In genomic region chr13:12562256-12562655, GRCm38 (mm10) we compare ENCODE assay signal across 21 mouse cellular contexts. TPM values are rescaled to one million over a fixed set of nuclear protein-coding genes. Genes with fewer than 3 reads are reported as not detected.
DNase-seq lines count a peak whose midpoint lies in the region; TF ChIP-seq lines count a peak whose summit lies in the region.
"Had no signal": no experiment of that assay in that cellular context is flagged by ENCODE, and none has a peak within 500 bp of the region (broad histone marks: within the 10 kb centered on the region; RNA-seq: fewer than 3 reads in every experiment).

No protein-coding gene starts in this region.

- H3K27me3 ChIP-seq in spleen, adult 2 months (ENCODE audit: control insufficient read depth, insufficient read depth, low read length), result no peaks in the 10 kb centered on the region
- H3K27me3 ChIP-seq in CH12.LX (replicated peaks), result no peaks in the 10 kb centered on the region
- H3K27me3 ChIP-seq in splenic B cell, adult 2 months (ENCODE audit: control insufficient read depth, insufficient read depth, low read length, poor library complexity, severe bottlenecking), result no peaks in the 10 kb centered on the region
- H3K27me3 ChIP-seq: forebrain, embryonic 15.5 days had no signal

- H3K4me2 ChIP-seq in CH12.LX (ENCODE audit: insufficient read depth, low read depth, poor library complexity, severe bottlenecking), result no peak overlapping the region
- H3K4me2 ChIP-seq: embryonic facial prominence, embryonic 12.5 days; forebrain, embryonic 13.5 days; forebrain, embryonic 15.5 days had no signal

- TF ChIP-seq RAD21 in CH12.LX (IDR thresholded peaks at IDR 0.05; ENCODE audit: low read depth, low read length), result no peak

- peaks cover 18% of the 10 kb centered on the region for H3K4me1 ChIP-seq in spleen, adult 2 months (ENCODE audit: control insufficient read depth, insufficient read depth, insufficient read length)
- H3K4me1 ChIP-seq in CH12.LX (ENCODE audit: control insufficient read depth in 1 of 2, insufficient read depth in 2 of 2), result peaks cover 20 to 73% of the 10 kb centered on the region in 2 experiments

- TF ChIP-seq CTCF in spleen, adult 2 months (IDR thresholded peaks at IDR 0.05; ENCODE audit: extremely low read depth, insufficient read depth, insufficient read length, insufficient replicate concordance), result no peak
- no peak for TF ChIP-seq CTCF in CH12.LX (conservative IDR thresholded peaks at IDR 0.05 in 1 of 2, IDR thresholded peaks at IDR 0.05 in 1 of 2; ENCODE audit: low read depth in 2 of 2, low read length in 2 of 2)

- no peak overlapping the region for H3K4me3 ChIP-seq in spleen, adult 2 months (ENCODE audit: extremely low read depth, insufficient read depth, insufficient read length)
- no peak overlapping the region for H3K4me3 ChIP-seq in CH12.LX (replicated peaks in 1 of 3; ENCODE audit: low read depth in 2 of 3, low read length in 2 of 3, poor library complexity in 1 of 3)
- H3K4me3 ChIP-seq: embryonic facial prominence, embryonic 10.5 days; embryonic facial prominence, embryonic 12.5 days; forebrain, embryonic 13.5 days; forebrain, embryonic 15.5 days had no signal

- in situ Hi-C loops in CH12.LX (cut with MboI; ENCODE audit: low pct_ligation_motif_present, low pct_unique_long_range_greater_than_20kb, low sequenced_read_pairs), result no loop called here

- dilution Hi-C loops in CH12.LX (cut with MboI; ENCODE audit: extremely low pct_ligation_motif_present, extremely low pct_unique_long_range_greater_than_20kb, low sequenced_read_pairs), result no loop called here

- no peak for TF ChIP-seq POLR2A in spleen, adult 2 months (IDR thresholded peaks at IDR 0.05; ENCODE audit: low read depth, low read length)
- no peak for TF ChIP-seq POLR2A in CH12.LX (IDR thresholded peaks at IDR 0.05; ENCODE audit: low read depth, low read length)

- 55% methylated on average over 4 of the region's 4 CpGs for WGBS in spleen, adult 2 months

- H3K27ac ChIP-seq in spleen, adult 2 months (ENCODE audit: insufficient read depth, low read length), result peak overlapping the region; percentile 87
- peak overlapping the region; percentile 68 for H3K27ac ChIP-seq in CH12.LX (ENCODE audit: insufficient read depth, low read depth)
- H3K27ac ChIP-seq: embryonic facial prominence, embryonic 10.5 days; embryonic facial prominence, embryonic 12.5 days; forebrain, embryonic 13.5 days; forebrain, embryonic 15.5 days had no signal

- H3K79me2 ChIP-seq in CH12.LX (replicated peaks; ENCODE audit: control insufficient read depth, extremely low read depth, insufficient read depth, poor library complexity, severe bottlenecking), result peaks cover 12% of the 10 kb centered on the region

- no peak overlapping the region for H3K9ac ChIP-seq in CH12.LX (ENCODE audit: insufficient read depth, low read depth)
- H3K9ac ChIP-seq: embryonic facial prominence, embryonic 12.5 days; forebrain, embryonic 13.5 days; forebrain, embryonic 15.5 days; forebrain, postnatal 0 days had no signal

- no peak for DNase-seq in spleen, adult 2 months (ENCODE audit: low read depth in 1 of 2, low spot score in 2 of 2)
- DNase-seq in spleen, postnatal 4 days (ENCODE audit: low spot score in 2 of 2), result no peak
- no peak for DNase-seq in CH12.LX (ENCODE audit: extremely low read depth)
- peak; percentile 68 for DNase-seq in splenic B cell, adult 2 months (ENCODE audit: low read depth, low spot score)
- no peak for DNase-seq in gastrocnemius, adult 8-10 months (ENCODE audit: low spot score in 2 of 2)
- DNase-seq: adrenal gland, adult 8-10 months; adrenal gland, postnatal 14 days; adrenal gland, postnatal 36 days; cerebellum, adult 11-12 months; cerebellum, adult 2 months; cerebellum, adult 9-10 months; cerebellum, postnatal 10 days; cerebellum, postnatal 25 days; forebrain, postnatal 0 days had no signal

- no peak for TF ChIP-seq EP300 in CH12.LX (IDR thresholded peaks at IDR 0.05; ENCODE audit: low read length)

- H3K36me3 ChIP-seq in spleen, adult 2 months (ENCODE audit: control insufficient read depth, insufficient read depth, low read length), result no peaks in the 10 kb centered on the region
- H3K36me3 ChIP-seq in CH12.LX (replicated peaks in 1 of 2; ENCODE audit: control insufficient read depth in 1 of 2, insufficient read depth in 1 of 2, low read length in 1 of 2), result no peaks in the 10 kb centered on the region
- no peaks in the 10 kb centered on the region for H3K36me3 ChIP-seq in splenic B cell, adult 2 months (ENCODE audit: control insufficient read depth, insufficient read depth, low read length, poor library complexity, severe bottlenecking)
- H3K36me3 ChIP-seq: embryonic facial prominence, embryonic 10.5 days; embryonic facial prominence, embryonic 12.5 days; forebrain, embryonic 15.5 days; G1E had no signal

- no peaks in the 10 kb centered on the region for H3K9me3 ChIP-seq in CH12.LX (replicated peaks; ENCODE audit: low read length)
- H3K9me3 ChIP-seq: embryonic facial prominence, embryonic 10.5 days; embryonic facial prominence, embryonic 12.5 days; forebrain, embryonic 13.5 days; forebrain, embryonic 15.5 days; G1E had no signal

TF ChIP-seq in CH12.LX, 34 proteins besides CTCF, POLR2A, EP300 and RAD21:
- no peak for TF ChIP-seq MXI1 (IDR thresholded peaks at IDR 0.05; ENCODE audit: low read depth, low read length)
- TF ChIP-seq JUND (conservative IDR thresholded peaks at IDR 0.05; ENCODE audit: low read depth, low read length), result no peak
- TF ChIP-seq HCFC1 (IDR thresholded peaks at IDR 0.05; ENCODE audit: low read depth, low read length), result no peak
- TF ChIP-seq ZKSCAN1 (IDR thresholded peaks at IDR 0.05; ENCODE audit: borderline replicate concordance, low read depth, low read length), result no peak
- no peak for TF ChIP-seq TBP (conservative IDR thresholded peaks at IDR 0.05; ENCODE audit: low read depth, low read length)
- no peak for TF ChIP-seq UBTF (IDR thresholded peaks at IDR 0.05; ENCODE audit: low read depth, low read length)
- no peak for TF ChIP-seq KAT2A (IDR thresholded peaks at IDR 0.05; ENCODE audit: insufficient replicate concordance, low read length)
- no peak for TF ChIP-seq ELF1 (IDR thresholded peaks at IDR 0.05; ENCODE audit: low read depth, low read length)
- TF ChIP-seq SMC3 (IDR thresholded peaks at IDR 0.05; ENCODE audit: low read depth, low read length), result no peak
- no peak for TF ChIP-seq POLR2AphosphoS2 (IDR thresholded peaks at IDR 0.05; ENCODE audit: low read depth, low read length)
- no peak for TF ChIP-seq NELFE (IDR thresholded peaks at IDR 0.05; ENCODE audit: low read depth, low read length)
- no peak for TF ChIP-seq MAZ (IDR thresholded peaks at IDR 0.05; ENCODE audit: low read depth, low read length)
- TF ChIP-seq CHD2 (IDR thresholded peaks at IDR 0.05; ENCODE audit: low read length), result no peak

RNA-seq across cellular contexts. Expression of gene Ero1lb, which starts 3.4 kb away (rescaled TPM):
- polyA plus RNA-seq in spleen, adult 2 months (2012; rRNA removed), result 12.8 and 23.1 TPM in 2 replicates
- total RNA-seq in CH12.LX (2012; rRNA removed) (17.0 and 20.4 TPM in 2 replicates), CH12.LX (2014; rRNA removed) (34.8 and 36.6 TPM in 2 replicates)
- polyA plus RNA-seq in CH12.LX (2012; ENCODE audit: insufficient read length, low read depth), result 25.3 and 26.6 TPM in 2 replicates
- total RNA-seq in gastrocnemius, adult 8-10 months (2022), result 1 to 10 TPM in 3 of 4 experiments, under 1 TPM in 1; 0.80 to 2.0 (median 1.4) TPM

RNA-seq across cellular contexts. Expression of gene Edaradd, which starts 42.0 kb away (rescaled TPM):
- polyA plus RNA-seq in spleen, adult 2 months (2012; rRNA removed), result 4.0 and 5.7 TPM in 2 replicates
- 0.38 and 0.68 TPM in 2 replicates for total RNA-seq in CH12.LX (2012; rRNA removed)
- 0.16 and 0.23 TPM in 2 replicates for total RNA-seq in CH12.LX (2014; rRNA removed)
- polyA plus RNA-seq in CH12.LX (2012; ENCODE audit: insufficient read length, low read depth), result 0.24 and 0.29 TPM in 2 replicates
- total RNA-seq in gastrocnemius, adult 8-10 months (2022), result not detected
- polyA plus RNA-seq: C2C12; cerebellum, adult 2 months; Patski had no signal

Comparison
In these comparisons a context has a peak if more than half of its experiments do, and no peak if none do; other contexts are left out.
1. RNA of gene Ero1lb, which starts 3.4 kb away (total RNA-seq): 17.0 to 36.6 TPM in CH12.LX; 0.80 to 2.0 TPM in gastrocnemius, adult 8-10 months; every median in the first group is over 4 times any median in the second.